Mouse (Mus musculus) adipocyte (in vitro differentiated cells): ENCODE measurements around the gene Cyp26c1.

ENCODE experiments used
- DNase-seq: peaks from one replicate; pipeline ENCODE4 v3.0.0-alpha.2; 2016; ENCODE audit warnings: low spot score

The Cyp26c1 gene

DNA sequence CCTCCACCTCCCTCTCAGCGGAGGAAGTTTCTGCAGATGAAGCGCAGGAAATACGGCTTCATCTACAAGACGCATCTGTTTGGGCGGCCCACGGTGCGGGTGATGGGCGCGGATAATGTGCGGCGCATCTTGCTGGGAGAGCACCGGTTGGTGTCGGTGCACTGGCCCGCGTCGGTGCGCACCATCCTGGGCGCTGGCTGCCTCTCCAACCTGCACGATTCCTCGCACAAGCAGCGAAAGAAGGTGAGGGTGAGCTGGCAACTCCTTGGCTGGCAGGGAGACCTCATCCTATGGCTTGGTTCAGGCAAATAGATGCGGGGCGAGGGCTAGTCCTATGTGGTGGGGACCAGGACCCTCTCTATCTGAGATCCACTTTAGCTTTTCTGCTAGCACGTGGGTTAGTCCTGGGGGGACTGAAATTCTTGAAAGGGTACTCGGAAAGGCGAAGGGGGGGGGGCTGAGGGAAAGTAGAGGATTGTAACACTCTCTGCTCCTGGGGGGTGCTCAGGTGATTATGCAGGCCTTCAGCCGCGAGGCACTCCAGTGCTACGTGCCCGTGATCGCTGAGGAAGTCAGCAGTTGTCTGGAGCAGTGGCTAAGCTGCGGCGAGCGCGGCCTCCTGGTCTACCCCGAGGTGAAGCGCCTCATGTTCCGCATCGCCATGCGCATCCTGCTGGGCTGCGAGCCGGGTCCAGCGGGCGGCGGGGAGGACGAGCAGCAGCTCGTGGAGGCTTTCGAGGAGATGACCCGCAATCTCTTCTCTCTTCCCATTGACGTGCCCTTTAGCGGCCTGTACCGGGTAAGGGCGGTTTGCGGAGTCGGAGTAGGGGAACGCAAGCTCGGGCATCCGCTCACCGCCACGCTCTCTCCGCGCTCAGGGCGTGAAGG, 13.1 kb downstream of the Cyp26c1 start:
- no peak for DNase-seq

DNA sequence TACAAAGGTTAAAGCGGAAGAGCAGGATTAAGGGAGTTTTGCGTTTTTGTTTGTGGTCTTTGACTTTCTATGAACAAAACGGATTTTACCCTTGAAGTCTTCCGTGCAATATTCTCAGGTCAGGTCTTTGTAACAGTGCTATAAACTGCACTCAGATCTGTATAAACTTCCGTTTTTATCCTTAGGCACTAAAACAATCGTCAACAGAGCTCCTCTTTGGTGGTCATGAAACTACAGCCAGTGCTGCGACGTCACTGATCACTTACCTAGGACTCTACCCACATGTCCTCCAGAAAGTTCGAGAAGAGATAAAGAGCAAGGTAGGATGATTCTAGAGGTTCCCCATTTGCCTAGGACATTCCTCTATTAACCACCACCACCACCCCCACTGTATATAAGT, 14.3 kb downstream of the Cyp26c1 start:
- DNase-seq, result no peak

DNA sequence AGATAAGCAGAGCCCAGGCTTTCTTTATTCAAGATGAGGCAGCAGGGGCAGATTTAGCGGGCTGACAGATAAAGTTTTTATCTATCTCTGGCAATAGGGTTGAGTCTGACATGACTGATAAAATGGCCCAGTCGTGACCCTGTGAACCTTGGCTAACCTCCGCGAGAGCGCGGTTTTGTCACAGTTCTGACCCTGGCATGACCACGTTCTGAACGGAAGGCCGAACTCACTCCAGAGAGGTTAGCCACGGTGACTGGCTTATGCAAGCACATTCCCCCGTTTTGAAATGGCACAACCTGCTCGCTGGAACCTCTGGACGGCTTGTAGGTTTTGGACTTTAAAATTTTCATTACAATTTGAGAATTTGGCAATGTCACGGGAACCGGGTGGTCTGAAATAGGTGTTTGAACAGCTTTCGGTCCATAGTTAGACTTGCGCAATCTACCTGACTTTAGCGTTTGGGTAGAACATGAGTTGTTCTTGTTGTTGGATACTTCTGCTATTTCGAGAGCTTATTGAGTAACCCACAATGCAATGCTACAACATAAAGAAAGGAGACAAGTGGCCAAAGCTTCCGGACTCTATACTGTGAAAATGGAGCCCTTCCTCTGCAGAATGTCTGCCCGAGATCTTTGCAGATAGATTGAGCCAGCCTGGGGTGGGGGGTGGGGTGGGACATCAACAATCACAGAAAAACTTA, 17.1 kb downstream of the Cyp26c1 start:
- DNase-seq, result no peak

DNA sequence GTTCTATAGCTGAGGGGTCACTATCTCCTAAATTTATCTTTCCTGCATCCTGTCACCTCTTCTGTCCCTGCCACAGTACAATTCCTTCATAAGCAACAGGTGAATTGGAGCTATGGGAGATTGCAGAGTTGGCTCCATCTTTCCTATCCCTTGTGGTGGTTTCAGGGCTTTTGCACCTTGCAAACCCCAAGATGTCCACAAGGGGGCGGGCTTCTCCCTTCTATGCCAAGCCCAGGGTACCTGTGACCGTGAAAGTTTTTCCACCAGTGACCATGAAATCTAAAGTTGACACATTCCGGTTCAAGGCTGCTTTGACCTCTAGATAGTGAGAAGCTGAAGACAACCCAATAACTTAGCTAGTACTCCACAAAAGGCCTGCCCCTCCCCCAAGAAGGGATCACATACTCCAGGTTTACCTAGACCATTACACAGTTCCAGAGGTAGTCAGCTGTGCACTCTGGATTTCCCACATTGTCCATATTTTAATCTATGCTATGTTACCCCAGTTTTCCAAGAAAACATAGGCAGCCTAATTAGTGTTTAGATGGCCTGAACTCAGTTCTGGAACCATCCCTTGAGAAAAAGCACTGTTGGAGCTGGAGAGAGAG, 18.6 kb downstream of the Cyp26c1 start:
- peak; percentile 74 for DNase-seq

DNA sequence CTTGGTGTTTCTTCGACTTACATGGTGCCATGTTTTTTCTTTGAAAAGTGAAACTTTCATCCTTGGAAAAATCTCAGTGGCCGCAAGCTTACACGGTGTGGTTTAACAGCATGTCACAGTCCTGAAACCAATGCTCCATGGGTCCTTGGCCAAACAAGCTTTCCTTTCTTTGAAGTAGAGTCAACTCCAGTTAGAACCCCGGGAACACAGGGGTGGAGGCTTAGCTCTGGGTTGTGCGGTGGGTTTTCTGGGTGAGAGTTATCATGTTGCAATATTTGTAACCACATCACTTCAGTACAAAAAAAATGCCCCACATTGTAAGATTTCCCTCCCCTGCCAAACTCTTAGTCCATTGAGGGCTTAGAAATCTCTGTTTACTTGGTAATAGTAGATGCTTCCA, 20.3 kb downstream of the Cyp26c1 start:
- DNase-seq, result no peak

DNA sequence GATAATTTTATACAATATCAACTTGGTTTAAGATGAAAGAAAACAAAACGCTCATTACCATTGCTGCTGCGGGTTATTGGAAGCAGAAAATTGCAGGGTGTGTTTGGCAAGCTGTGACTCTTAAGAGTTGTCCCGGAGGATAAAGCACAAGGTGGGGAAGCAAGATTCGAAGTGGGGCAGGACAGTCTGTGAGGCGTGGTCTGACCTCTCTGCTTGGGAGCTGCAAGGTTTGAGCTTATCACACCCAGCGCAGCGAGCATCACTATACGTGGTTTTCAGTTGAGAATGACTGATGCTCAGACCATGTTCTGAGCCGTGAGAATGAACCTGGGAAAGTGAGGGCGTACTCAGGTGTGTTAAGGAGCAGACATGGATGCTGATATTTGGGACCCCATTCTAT, 29.3 kb downstream of the Cyp26c1 start:
- no peak for DNase-seq

DNA sequence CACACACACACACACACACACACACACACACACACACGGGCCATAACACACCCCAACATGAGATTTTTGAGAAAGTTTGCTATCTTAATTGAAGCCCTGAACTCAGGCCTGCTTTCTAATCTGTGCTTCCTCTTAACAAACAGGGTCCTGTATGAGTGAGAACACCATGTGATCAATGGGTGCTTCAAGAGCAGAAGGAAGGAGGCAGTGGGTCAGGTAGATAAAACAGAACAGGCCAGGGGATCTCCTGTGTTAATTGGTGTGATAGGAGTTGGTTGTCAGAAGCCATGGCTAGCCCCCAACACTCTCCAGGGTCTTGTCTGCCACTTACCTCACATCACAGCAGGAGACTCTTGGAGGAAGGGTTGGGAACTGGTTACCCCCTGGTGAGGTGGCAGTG, 30.6 kb downstream of the Cyp26c1 start:
- DNase-seq, result no peak

DNA sequence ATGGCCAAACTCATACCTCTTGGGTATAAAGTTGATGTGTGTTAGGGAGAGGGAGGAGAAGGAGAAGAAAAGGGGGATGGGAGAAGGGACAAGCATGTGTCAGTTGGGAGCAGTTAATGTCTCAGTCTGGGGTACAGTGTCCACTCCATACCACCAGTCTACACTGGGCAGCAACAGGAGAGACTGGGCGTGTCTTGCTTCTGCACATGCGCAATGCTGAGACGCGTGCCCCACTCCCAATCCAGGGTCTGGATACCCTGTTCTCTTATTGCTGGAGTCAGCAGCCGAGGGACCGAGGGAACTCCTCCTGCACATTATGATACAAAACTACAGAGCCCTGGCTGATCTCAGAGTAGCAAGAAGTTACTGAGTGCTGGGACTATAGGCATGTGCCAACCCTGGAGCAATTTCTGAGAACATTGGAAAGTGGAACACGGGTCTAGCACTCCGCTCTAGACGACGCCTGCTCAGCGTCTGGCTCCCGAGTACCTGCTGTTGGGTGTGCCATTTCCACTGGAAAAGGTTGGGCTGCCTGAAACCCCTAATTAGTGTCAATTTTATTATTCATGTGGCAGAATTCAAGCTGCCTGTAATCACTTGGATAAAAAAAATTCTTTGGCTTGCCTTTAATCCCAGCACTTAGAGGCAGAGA, 31.3 kb downstream of the Cyp26c1 start:
- no peak for DNase-seq

DNA sequence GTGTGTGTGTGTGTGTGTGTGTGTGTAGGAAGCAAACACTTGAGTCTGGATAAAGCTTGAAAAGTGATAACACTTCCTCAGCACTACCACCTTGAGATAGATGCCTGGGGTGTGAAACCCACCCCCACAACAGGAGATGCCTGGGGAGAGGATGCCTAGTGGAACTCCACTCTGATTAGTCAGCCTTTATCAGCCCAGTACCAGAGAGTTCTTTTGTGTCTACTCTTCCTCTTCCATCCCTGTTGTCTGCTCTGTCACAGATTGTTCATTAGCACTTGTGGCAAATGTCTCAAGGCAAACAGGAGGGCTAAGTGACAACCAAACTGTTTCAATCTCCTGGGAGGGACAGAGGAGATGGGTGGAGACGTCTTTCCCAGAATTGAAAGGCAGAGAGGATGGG, 33.8 kb downstream of the Cyp26c1 start:
- DNase-seq, result no peak

DNA sequence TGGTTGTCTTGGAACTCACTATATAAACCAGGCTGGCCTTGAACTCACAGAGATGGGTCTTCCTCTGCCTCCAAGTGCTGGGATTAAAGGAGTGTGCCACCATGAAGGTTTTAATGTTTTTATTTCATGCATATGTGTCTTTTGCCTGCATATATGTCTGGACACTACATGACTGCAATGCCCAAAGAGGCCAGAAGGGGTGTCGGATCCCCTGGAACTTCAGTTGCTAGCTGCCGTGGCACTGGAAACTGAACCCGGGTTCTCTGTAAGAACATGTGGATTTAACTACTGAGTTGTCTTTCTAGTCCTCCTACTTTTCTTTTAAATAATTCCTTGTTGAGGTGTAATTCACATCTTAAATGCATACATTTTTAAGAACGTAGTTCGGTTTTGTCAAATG, 39.2 kb downstream of the Cyp26c1 start:
- DNase-seq, result no peak

DNA sequence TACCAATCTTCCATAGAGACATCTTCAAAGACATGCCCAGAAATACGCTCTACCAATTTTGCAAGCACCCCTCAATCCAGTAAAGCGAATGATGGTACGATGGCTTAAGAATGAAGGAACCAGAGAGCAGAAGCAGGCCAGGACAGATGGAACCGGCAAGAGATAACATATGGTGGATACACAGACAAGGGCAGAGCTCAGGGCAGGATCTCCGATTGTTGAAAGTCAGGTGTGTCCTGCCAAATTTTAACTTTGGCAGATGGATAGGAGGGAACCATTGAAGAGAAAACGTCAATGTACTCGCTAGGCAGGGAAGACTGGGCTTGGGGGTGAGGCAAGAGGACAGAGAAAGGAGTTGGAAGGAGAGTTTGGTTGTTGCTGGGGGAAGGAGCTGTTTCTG, 41.2 kb downstream of the Cyp26c1 start:
- no peak for DNase-seq

DNA sequence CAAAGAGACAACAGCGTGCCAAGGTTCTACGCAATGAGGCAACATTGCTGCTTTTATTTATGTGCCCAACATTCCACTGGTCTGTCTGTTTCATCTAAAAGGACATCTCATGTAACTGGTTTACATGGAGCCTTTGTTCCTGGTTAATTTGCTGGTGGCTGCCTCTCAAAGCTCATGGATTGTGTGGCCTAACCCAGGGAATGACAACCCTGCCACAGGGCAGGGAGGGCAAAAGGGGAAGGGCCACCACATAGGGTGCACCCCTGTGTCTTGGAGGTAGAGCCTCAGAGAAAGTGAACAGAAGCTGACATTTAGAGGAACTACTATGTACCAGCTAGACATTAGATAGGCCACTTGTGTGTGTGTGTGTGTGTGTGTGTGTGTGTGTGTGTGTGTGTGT, 42.0 kb downstream of the Cyp26c1 start:
- no peak for DNase-seq

DNA sequence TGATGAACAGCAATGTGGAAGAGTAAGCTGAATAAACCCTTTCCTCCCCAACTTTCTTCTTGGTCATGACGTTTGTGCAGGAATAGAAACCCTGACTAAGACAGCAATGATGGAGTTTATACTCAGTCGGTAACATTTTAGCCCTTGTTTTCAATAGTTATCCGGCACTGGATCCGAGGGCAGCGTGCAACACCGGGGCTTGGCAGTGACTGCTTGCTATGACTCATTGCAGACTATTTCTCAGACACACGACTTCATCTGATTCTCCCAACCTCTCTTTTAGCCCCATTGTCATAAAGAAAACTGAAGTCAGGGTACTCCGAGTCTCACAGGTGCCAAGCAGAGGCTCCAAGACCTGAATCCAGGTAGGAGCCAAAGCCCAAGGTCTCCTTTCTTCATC, 50.0 kb downstream of the Cyp26c1 start:
- DNase-seq, result no peak

DNA sequence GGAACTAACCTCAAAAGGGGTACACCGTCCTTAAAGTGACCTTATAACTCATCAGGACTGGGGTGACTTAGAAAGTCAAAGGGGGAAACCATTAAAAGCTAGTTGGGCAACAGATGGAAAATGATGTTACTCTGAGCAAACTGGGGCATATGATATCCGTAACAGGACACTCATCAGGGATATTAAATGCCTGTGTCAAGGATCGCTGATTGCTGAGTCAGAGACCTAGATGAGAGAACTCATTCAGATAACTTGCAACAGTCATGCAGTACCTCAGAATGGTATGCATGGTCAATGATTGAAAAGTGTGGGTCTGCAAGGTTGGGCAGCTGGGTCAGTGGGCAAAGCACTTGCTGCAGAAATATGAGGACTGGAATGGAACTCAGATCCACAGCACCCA, 53.2 kb downstream of the Cyp26c1 start:
- DNase-seq, result no peak

DNA sequence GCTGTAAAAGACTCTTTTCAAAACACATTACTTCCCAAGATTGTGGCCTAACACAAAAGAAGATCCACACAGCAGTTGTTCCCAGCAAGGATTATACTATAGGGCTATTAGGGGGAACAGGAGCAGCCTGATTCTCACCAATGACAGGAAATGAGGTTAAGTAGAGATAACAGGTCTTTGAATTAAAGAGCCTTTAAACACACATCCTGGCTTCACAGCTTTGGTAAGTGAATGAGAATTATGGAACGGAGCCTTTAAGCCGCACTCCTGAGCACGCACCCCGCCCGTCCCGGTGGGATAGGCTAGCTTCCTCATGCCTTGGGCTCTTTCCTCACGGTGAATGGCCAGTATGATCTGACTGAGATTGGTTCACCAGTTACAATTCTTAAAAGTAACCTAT, 54.7 kb downstream of the Cyp26c1 start:
- no peak for DNase-seq
